Mouse (Mus musculus): Measurements from ENCODE around the gene Tenm2. TPM values are rescaled to one million over a fixed set of nuclear protein-coding genes. Genes with fewer than 3 reads are reported as not detected.

Tenm2 gene
- polyA plus RNA-seq, 1 experiment from 2014 or later, result 47.3 TPM

DNA sequence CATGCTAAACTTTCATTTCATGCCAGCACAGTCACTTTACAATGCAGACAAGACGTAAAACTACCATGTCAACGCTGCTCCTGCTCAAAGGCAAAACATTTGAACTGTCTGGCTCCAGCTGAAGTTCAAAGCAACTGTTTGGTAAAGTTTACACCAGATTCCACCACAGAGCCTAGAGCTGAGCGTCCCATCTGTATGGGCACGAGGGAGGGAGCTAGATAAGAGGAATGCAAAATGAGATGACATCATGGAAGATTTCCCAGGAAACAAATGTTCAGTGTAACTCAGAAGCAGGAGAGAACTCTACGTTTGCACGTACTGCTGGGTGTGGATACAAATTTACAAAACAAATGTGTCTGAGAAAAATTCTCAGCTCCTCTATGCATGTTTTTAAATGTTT, 600.7 kb downstream of the Tenm2 start:
- no peak overlapping the region for H3K4me3 ChIP-seq (replicated peaks)
- H3K36me3 ChIP-seq, result no peaks in the 10 kb centered on the region
- WGBS, result 26% methylated on average over 6 of the region's 6 CpGs
- H3K27ac ChIP-seq, result no peak overlapping the region
- ATAC-seq, result peak; percentile 74; the same call in 1 of the 2 replicates
- no peaks in the 10 kb centered on the region for H3K9me3 ChIP-seq
- H3K4me2 ChIP-seq (replicated peaks), result no peak overlapping the region
- no peaks in the 10 kb centered on the region for H3K27me3 ChIP-seq
- H3K4me1 ChIP-seq (replicated peaks), result peaks cover 18% of the 10 kb centered on the region
- H3K9ac ChIP-seq (replicated peaks), result no peak overlapping the region

DNA sequence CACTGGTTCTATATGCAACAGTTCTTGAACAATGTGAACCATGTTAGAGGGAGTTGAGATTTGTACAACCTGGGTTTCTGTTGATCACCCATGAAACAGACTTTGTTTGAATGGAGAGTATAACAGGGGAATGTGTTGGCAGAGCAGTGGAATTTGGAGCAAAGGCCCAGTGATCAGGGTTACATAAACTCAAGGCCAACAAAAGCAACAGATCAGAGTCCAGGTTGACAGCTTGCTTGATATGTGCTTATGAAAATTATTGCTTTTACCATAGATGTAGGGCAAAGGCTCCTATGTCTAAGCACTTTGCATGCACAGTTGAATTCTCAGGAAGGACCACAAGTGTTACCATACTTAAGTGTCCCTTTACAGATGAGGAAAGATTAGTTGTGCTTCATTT, 603.6 kb downstream of the Tenm2 start:
- ATAC-seq, result no peak
- Histone ChIP-seq H3K27ac (no peak overlapping the region), H3K9me3 (no peaks in the 10 kb centered on the region), H3K9ac (replicated peaks) (no peak overlapping the region), H3K4me2 (replicated peaks) (no peak overlapping the region), H3K4me3 (replicated peaks) (no peak overlapping the region), H3K36me3 (no peaks in the 10 kb centered on the region), H3K27me3 (no peaks in the 10 kb centered on the region), H3K4me1 (replicated peaks) (peaks cover 18% of the 10 kb centered on the region)

DNA sequence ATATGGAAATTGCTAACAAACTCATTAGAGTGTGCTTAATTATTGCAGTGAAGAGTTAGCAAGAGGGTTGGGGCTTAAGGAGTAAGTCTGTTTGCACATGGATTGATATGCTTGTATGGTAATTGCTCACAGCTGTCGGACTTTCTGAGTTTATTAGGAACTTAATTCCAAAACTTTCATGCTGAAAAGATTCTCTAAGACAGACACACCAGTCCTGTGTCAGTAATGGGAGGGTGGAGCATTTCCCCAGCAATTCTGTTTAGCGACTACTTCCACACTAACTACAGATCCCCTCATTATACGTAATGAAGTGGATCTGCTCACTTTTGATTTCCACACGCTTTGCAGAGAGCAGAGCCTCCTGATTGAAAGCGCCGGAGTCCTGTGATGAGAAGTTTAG, 622.0 kb downstream of the Tenm2 start:
- Histone ChIP-seq H3K27ac (no peak overlapping the region), H3K9ac (replicated peaks) (no peak overlapping the region), H3K36me3 (no peaks in the 10 kb centered on the region), H3K4me3 (replicated peaks) (no peak overlapping the region), H3K4me2 (replicated peaks) (no peak overlapping the region), H3K27me3 (no peaks in the 10 kb centered on the region), H3K4me1 (replicated peaks) (peaks cover 18% of the 10 kb centered on the region), H3K9me3 (0 out of 2 replicates have a peak, but pooled peaks cover 2% of the 10 kb centered on the region)
- ATAC-seq, result no peak
- WGBS, result 56% methylated on average over 6 of the region's 6 CpGs

DNA sequence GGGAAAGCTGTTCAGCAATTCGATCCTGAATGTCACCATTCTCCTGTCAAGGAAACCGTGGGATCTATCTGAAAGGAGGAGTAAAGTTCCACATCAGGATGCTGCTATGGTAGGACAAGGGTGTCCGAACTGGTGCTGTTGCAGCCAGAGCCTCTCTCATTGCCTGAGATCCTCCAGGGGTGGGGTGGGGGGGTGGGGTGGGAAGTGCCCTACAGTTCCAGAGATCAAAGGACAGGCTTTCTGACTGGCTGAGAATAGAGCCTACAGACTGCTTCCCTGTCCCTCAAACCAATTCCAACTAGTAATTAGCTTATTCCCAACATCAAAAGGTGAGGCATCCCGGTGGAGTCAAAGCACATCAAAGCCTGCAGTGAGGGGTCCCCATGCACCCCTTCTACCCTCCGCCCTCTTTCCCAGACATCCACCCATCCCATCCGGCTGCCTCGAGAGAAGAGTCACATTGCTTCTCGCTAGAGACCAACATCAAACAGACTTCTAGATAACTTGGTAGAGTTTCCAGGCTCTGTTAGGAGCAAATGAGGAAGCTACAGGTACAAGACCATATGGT, 630.9 kb downstream of the Tenm2 start:
- ATAC-seq, result peak; percentile 65; the same call in 1 of the 2 replicates
- H3K36me3 ChIP-seq, result 0 out of 2 replicates have a peak, but pooled peaks cover 5% of the 10 kb centered on the region
- no peak overlapping the region for H3K9ac ChIP-seq (replicated peaks)
- WGBS, result 26% methylated on average over 8 of the region's 8 CpGs
- no peak overlapping the region for H3K4me3 ChIP-seq (replicated peaks)
- no peaks in the 10 kb centered on the region for H3K27me3 ChIP-seq
- peaks cover 26% of the 10 kb centered on the region for H3K4me1 ChIP-seq (replicated peaks)
- no peak overlapping the region for H3K4me2 ChIP-seq (replicated peaks)
- H3K27ac ChIP-seq, result peak overlapping the region; percentile 44; the same call in 1 of the 2 replicates
- no peaks in the 10 kb centered on the region for H3K9me3 ChIP-seq

DNA sequence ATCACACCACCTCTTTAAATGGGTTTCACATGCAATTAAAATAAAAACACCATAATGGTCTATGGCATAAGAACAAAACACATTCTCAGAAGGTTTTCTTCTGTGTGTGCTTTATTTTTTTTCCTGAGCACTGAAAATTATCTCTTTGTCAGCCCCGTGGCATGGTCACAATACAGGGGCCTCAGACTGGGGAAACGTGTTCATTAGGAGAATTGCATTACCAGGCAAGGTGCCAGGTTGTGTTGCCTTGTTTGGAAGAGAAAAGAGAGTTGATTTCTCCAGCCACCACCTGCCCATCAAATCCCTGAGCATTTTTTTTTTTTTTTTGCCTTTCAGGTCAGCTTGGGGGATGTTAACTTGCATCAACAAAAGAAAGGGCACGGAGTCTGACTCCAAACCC, 631.5 kb downstream of the Tenm2 start:
- Histone ChIP-seq H3K4me3 (replicated peaks) (no peak overlapping the region), H3K4me2 (replicated peaks) (no peak overlapping the region), H3K27me3 (no peaks in the 10 kb centered on the region), H3K9ac (replicated peaks) (no peak overlapping the region), H3K9me3 (no peaks in the 10 kb centered on the region), H3K27ac (peak overlapping the region; percentile 44; the same call in 1 of the 2 replicates), H3K36me3 (0 out of 2 replicates have a peak, but pooled peaks cover 5% of the 10 kb centered on the region), H3K4me1 (replicated peaks) (peaks cover 25% of the 10 kb centered on the region)
- WGBS, result 19% methylated on average over 3 of the region's 3 CpGs
- ATAC-seq, result no peak; the same call in 1 of the 2 replicates

DNA sequence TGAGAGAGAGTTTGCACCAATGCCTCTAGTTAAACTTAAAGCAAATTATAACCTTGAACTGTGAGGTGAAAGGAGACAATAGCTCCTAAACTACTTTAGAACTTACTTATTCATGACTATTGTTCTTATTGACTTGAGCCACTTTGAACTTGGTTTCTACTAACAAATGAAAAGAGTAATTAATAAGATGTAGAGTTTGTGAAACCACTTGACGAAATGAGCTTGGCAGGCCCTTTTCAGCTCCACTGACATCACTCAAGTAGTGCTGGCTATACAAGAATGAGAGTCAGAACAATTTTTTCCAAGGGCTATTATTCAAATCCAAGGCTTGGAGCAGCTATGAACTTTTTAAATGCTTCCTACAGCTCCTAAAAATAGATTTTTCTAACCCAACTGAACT, 643.3 kb downstream of the Tenm2 start:
- peaks cover 24% of the 10 kb centered on the region for H3K4me1 ChIP-seq (replicated peaks)
- no peak overlapping the region for H3K4me2 ChIP-seq (replicated peaks)
- no peaks in the 10 kb centered on the region for H3K27me3 ChIP-seq
- no peaks in the 10 kb centered on the region for H3K9me3 ChIP-seq
- H3K4me3 ChIP-seq (replicated peaks), result no peak overlapping the region
- H3K27ac ChIP-seq, result no peak overlapping the region
- no peaks in the 10 kb centered on the region for H3K36me3 ChIP-seq
- 23% methylated on average over 1 of the region's 1 CpGs for WGBS
- ATAC-seq, result no peak
- no peak overlapping the region for H3K9ac ChIP-seq (replicated peaks)

DNA sequence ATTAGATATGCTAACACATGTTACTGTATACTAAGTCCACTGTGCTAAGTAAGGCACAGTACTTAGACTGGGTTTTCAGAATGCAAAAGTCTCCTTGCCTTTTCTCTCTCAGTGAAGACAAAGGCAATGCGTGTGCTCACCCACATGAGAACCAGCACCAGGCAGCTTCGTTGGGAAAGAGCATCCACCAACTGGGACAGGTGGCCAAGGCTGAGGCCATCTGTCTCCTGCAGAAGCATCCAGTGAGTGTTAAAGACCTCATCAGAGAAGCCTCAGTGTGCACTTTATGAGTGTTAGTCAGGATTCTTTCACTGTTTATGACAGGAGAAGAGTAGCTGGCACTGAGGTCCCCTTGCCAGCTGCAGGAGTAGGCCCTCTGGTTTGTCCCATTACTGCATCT, 669.6 kb downstream of the Tenm2 start:
- no peak overlapping the region for H3K9ac ChIP-seq (replicated peaks)
- ATAC-seq, result no peak
- no peak overlapping the region for H3K27ac ChIP-seq
- H3K36me3 ChIP-seq, result no peaks in the 10 kb centered on the region
- peaks cover 4% of the 10 kb centered on the region; the same call in 1 of the 2 replicates for H3K4me1 ChIP-seq (replicated peaks)
- no peak overlapping the region for H3K4me3 ChIP-seq (replicated peaks)
- 72% methylated on average over 2 of the region's 2 CpGs for WGBS
- H3K9me3 ChIP-seq, result no peaks in the 10 kb centered on the region
- no peak overlapping the region for H3K4me2 ChIP-seq (replicated peaks)
- no peaks in the 10 kb centered on the region for H3K27me3 ChIP-seq

DNA sequence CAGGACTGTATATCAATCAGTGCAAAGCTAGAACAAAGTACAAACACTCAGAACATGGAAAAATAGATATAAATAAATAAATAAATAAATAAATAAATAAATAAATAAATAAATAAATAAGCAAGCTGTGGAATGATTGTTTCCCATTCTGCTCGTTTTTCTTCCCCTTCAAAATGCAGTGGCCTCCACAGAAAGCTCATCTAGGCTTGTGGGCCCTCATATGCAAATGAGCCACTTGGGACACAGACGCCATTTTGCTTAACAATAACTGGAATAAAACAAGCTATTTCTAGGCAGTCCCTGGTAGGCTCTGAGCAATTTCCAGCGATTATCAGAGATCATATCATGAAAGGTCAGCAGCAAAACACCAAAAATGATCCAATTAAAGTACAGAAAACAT, 672.9 kb downstream of the Tenm2 start:
- H3K4me2 ChIP-seq (replicated peaks), result no peak overlapping the region
- H3K27me3 ChIP-seq, result no peaks in the 10 kb centered on the region
- no peak for ATAC-seq
- no peak overlapping the region for H3K27ac ChIP-seq
- H3K9ac ChIP-seq (replicated peaks), result no peak overlapping the region
- 70% methylated on average over 3 of the region's 3 CpGs for WGBS
- H3K36me3 ChIP-seq, result no peaks in the 10 kb centered on the region
- no peaks in the 10 kb centered on the region for H3K9me3 ChIP-seq
- no peak overlapping the region for H3K4me3 ChIP-seq (replicated peaks)
- H3K4me1 ChIP-seq (replicated peaks), result peaks cover 6% of the 10 kb centered on the region; the same call in 1 of the 2 replicates

DNA sequence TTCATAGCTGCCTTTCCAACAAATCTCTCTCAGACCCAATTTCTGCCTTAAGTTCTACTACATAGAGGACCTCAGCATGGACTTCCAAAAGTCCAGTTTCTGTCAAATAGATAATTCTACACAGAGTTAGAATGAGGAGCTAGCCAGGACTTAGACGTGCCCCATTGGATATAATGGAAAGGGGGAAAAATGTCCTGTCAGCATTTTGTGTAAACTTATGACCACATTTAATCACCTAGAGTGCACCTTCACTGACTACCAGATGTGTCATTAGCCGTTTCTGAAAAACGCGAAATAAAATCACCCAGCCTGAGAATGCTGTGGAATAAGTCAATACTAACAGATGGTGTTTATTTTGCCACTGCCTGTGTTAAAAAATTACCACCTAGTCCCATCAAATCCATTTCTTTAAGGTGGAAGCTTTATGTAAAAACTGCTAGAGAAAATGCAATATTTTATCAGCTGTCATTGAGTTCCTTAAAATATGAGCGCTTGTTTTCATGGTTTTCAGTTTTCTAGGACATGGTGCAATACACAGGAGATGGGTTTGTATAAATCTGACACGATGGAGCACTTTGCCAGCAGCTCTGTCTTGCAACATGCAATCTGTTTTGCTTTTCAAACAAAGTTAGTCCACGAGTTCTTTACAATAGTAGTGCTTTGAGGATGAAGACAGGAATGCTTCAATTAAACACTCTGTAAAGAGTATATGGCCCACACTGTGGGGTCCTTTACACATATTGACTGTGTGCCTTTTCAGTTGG, 674.8 kb downstream of the Tenm2 start:
- no peak overlapping the region for H3K4me3 ChIP-seq (replicated peaks)
- H3K27me3 ChIP-seq, result no peaks in the 10 kb centered on the region
- H3K9ac ChIP-seq (replicated peaks), result no peak overlapping the region
- 87% methylated on average over 7 of the region's 7 CpGs for WGBS
- H3K4me2 ChIP-seq (replicated peaks), result no peak overlapping the region
- ATAC-seq, result no peak
- H3K36me3 ChIP-seq, result no peaks in the 10 kb centered on the region
- H3K9me3 ChIP-seq, result no peaks in the 10 kb centered on the region
- H3K27ac ChIP-seq, result no peak overlapping the region
- 0 out of 2 replicates have a peak, but pooled peaks cover 2% of the 10 kb centered on the region for H3K4me1 ChIP-seq (replicated peaks)

DNA sequence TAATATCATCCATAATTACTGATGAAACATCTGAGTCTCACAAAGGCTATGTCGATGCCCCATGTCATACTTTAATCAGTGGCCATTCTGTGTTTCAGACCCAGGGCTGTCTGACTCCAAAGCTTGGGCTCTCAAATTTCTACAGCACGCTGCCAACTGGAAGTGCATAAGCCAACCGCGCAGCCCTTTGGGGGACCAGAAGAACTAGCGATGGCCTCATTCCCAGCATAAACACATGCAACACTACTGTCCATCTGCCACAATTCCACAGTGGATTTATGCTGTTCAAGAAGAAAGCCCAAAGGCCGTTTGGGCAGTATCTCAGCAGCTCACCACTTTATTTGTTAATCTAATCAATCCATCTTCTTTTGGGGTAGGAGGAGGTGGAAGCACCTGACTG, 678.4 kb downstream of the Tenm2 start:
- Histone ChIP-seq H3K9ac (replicated peaks) (no peak overlapping the region), H3K9me3 (no peaks in the 10 kb centered on the region), H3K27ac (no peak overlapping the region), H3K4me1 (replicated peaks) (peaks cover 20% of the 10 kb centered on the region), H3K4me3 (replicated peaks) (no peak overlapping the region), H3K36me3 (no peaks in the 10 kb centered on the region), H3K4me2 (replicated peaks) (no peak overlapping the region), H3K27me3 (no peaks in the 10 kb centered on the region)
- ATAC-seq, result no peak
- WGBS, result 86% methylated on average over 6 of the region's 6 CpGs

DNA sequence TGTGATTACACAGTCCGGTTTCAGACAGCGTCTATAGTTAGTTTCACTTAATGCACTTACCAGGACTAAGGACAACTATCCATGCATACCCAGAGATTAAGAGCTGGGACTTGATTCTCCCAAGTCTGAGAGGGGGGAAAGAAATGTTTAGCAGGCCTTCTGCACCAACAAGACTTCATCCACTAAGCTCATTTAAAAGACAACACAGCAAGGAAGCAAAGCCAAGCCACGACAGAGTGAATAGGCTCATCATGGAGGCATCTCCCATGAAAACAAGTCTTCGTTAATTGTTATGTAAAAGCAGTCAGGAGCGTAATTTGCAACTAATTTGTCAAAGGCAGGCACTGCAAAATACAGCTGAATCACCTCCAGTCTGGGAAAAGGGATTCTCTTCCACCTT, 682.5 kb downstream of the Tenm2 start:
- H3K4me3 ChIP-seq (replicated peaks), result no peak overlapping the region
- H3K4me1 ChIP-seq (replicated peaks), result peaks cover 45% of the 10 kb centered on the region
- WGBS, result 19% methylated on average over 5 of the region's 5 CpGs
- H3K36me3 ChIP-seq, result no peaks in the 10 kb centered on the region
- ATAC-seq, result no peak
- H3K9ac ChIP-seq (replicated peaks), result no peak overlapping the region
- H3K27me3 ChIP-seq, result no peaks in the 10 kb centered on the region
- H3K27ac ChIP-seq, result 0 out of 2 replicates have a peak overlapping the region, but pooled peaks have one; percentile 21
- no peaks in the 10 kb centered on the region for H3K9me3 ChIP-seq
- no peak overlapping the region for H3K4me2 ChIP-seq (replicated peaks)

DNA sequence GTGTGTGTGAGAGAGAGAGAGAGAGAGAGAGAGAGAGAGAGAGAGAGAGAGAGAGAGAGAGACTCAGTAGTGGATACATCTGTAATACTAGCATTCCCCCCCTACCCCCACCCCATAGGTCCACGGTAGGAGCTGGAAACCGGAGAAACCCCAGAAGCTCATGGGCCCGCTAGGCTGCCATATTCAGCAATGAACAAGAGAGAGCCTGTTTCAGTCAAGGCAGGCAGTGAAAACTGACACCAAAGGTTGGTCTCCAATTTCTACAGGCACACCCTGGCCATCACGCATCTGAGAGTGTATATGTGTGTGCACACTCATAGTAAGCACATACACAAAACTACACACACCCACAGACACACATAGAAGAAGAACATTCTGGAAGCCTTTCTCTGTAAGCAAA, 685.1 kb downstream of the Tenm2 start:
- Histone ChIP-seq H3K9ac (replicated peaks) (no peak overlapping the region), H3K9me3 (no peaks in the 10 kb centered on the region), H3K4me3 (replicated peaks) (no peak overlapping the region), H3K36me3 (no peaks in the 10 kb centered on the region), H3K27ac (no peak overlapping the region), H3K4me2 (replicated peaks) (no peak overlapping the region), H3K27me3 (no peaks in the 10 kb centered on the region), H3K4me1 (replicated peaks) (peaks cover 48% of the 10 kb centered on the region)
- 76% methylated on average over 4 of the region's 4 CpGs for WGBS
- no peak for ATAC-seq

All from midbrain, embryonic 13.5 days (tissue).